ENCODE assay signal across 9 mouse cellular contexts in the genomic region with DNA sequence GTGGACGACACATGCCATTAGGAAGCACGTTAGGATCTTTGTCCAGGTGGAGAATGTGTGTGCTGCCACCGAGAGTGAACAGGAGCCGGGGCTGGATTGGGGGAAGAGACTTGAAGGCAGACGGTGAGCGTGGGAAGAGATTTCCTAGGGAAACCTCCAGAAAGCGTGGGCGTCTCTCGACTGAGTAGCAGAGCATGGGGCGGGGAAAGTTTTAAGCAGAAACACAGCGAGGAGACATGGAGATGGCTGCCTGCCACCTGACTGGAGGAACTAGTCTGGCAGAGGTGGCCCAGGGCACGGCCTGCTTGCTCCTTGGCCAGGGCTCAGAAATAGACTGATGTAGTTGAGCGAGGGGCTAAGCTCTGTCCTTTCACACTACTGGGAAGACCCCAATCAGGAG.
DNase-seq lines count a peak whose midpoint lies in the region; ATAC-seq and TF ChIP-seq lines count a peak whose summit lies in the region.
"Had no signal": no experiment of that assay in that cellular context is flagged by ENCODE, and none has a peak within 500 bp of the region (broad histone marks: within the 10 kb centered on the region; RNA-seq: fewer than 3 reads in every experiment).

No protein-coding gene starts in this region.

- H3K9me3 ChIP-seq in limb, embryonic 15.5 days = no peaks in the 10 kb centered on the region
- no peaks in the 10 kb centered on the region for H3K9me3 ChIP-seq in hindbrain, postnatal 0 days (ENCODE audit: low read length)
- H3K9me3 ChIP-seq in hindbrain, embryonic 14.5 days (ENCODE audit: control insufficient read depth, low read length) = no peaks in the 10 kb centered on the region
- H3K9me3 ChIP-seq: limb, embryonic 13.5 days had no signal

- H3K36me3 ChIP-seq in limb, embryonic 15.5 days = peaks cover 23% of the 10 kb centered on the region
- no peaks in the 10 kb centered on the region for H3K36me3 ChIP-seq in hindbrain, postnatal 0 days (ENCODE audit: insufficient read depth, low read length)
- no peaks in the 10 kb centered on the region for H3K36me3 ChIP-seq in hindbrain, embryonic 14.5 days (replicated peaks; ENCODE audit: control insufficient read depth, insufficient read depth)

- ATAC-seq in limb, embryonic 15.5 days (ENCODE audit: insufficient number of reproducible peaks, low FRiP score, low TSS enrichment, low read depth) = no peak
- no peak for ATAC-seq in hindbrain, postnatal 0 days
- no peak for ATAC-seq in hindbrain, embryonic 14.5 days (ENCODE audit: low FRiP score)

- 52% methylated on average over 13 of the region's 13 CpGs for WGBS in limb, embryonic 15.5 days
- WGBS in hindbrain, postnatal 0 days = 65% methylated on average over 13 of the region's 13 CpGs
- WGBS in hindbrain, embryonic 14.5 days = 77% methylated on average over 13 of the region's 13 CpGs

- H3K27ac ChIP-seq in limb, embryonic 15.5 days = peak overlapping the region; percentile 29; the same call in 1 of the 2 replicates
- no peak overlapping the region for H3K27ac ChIP-seq in hindbrain, postnatal 0 days
- H3K27ac ChIP-seq in hindbrain, embryonic 14.5 days = no peak overlapping the region
- H3K27ac ChIP-seq: limb, embryonic 13.5 days had no signal

- no peak overlapping the region for H3K9ac ChIP-seq in limb, embryonic 15.5 days
- no peak overlapping the region for H3K9ac ChIP-seq in hindbrain, postnatal 0 days (replicated peaks; ENCODE audit: low read length)
- H3K9ac ChIP-seq in hindbrain, embryonic 14.5 days = no peak overlapping the region
- H3K9ac ChIP-seq: limb, embryonic 13.5 days had no signal

- no peak overlapping the region for H3K4me2 ChIP-seq in limb, embryonic 15.5 days
- H3K4me2 ChIP-seq in hindbrain, postnatal 0 days (ENCODE audit: low read depth, low read length) = no peak overlapping the region
- H3K4me2 ChIP-seq in hindbrain, embryonic 14.5 days (replicated peaks) = no peak overlapping the region
- H3K4me2 ChIP-seq: limb, embryonic 13.5 days had no signal

- peak; percentile 43 for DNase-seq in R1 (ENCODE audit: low read depth, low spot score)
- peak; percentile 84 for DNase-seq in cerebellum, adult 9-11 months
- peak; percentile 68 for DNase-seq in kidney, postnatal 10 days
- DNase-seq in urinary bladder, postnatal 25 days (ENCODE audit: low spot score) = peak; percentile 50
- no peak for DNase-seq in hindbrain, postnatal 0 days (ENCODE audit: low spot score)
- DNase-seq in spleen, postnatal 4 days (ENCODE audit: low spot score in 2 of 2) = no peak
- DNase-seq in hindbrain, embryonic 14.5 days (ENCODE audit: low spot score) = no peak

- TF ChIP-seq CTCF in hindbrain, postnatal 0 days (IDR thresholded peaks at IDR 0.05; ENCODE audit: low read depth) = no peak

- H3K4me3 ChIP-seq in limb, embryonic 15.5 days = no peak overlapping the region
- no peak overlapping the region for H3K4me3 ChIP-seq in hindbrain, postnatal 0 days (ENCODE audit: low read length)
- no peak overlapping the region for H3K4me3 ChIP-seq in hindbrain, embryonic 14.5 days (replicated peaks; ENCODE audit: low read length)
- H3K4me3 ChIP-seq: limb, embryonic 13.5 days had no signal

- no peaks in the 10 kb centered on the region for H3K27me3 ChIP-seq in limb, embryonic 15.5 days
- no peaks in the 10 kb centered on the region for H3K27me3 ChIP-seq in hindbrain, postnatal 0 days (ENCODE audit: insufficient read depth, low read length)
- no peaks in the 10 kb centered on the region for H3K27me3 ChIP-seq in hindbrain, embryonic 14.5 days (ENCODE audit: control insufficient read depth, insufficient read depth, low read length)
- H3K27me3 ChIP-seq: limb, embryonic 13.5 days had no signal

- H3K4me1 ChIP-seq in limb, embryonic 15.5 days = peaks cover 21% of the 10 kb centered on the region
- H3K4me1 ChIP-seq in hindbrain, postnatal 0 days (ENCODE audit: insufficient read depth, low read length) = no peaks in the 10 kb centered on the region; the same call in 1 of the 2 replicates
- peaks cover 14% of the 10 kb centered on the region for H3K4me1 ChIP-seq in hindbrain, embryonic 14.5 days (replicated peaks; ENCODE audit: control insufficient read depth, insufficient read depth, low read length)

Comparison
In these comparisons a context has a peak if more than half of its experiments do, and no peak if none do; other contexts are left out.
1. DNase-seq: peak in R1 (single experiment), cerebellum, adult 9-11 months (single experiment), kidney, postnatal 10 days (single experiment) and urinary bladder, postnatal 25 days (single experiment); none in hindbrain, postnatal 0 days (single experiment), spleen, postnatal 4 days (0 of 2) and hindbrain, embryonic 14.5 days (single experiment).